Mouse (Mus musculus) forebrain, embryonic 13.5 days (tissue): ENCODE measurements around the gene Lpp. TPM values are rescaled to one million over a fixed set of nuclear protein-coding genes. Genes with fewer than 3 reads are reported as not detected.
A peak's percentile ranks its signal among the peaks of the same experiment; 100 is the strongest.

ENCODE experiments used
- ATAC-seq: fragments of 200-750 bp; cut with Nextera tagmentation; 2 replicates; pipeline ENCODE4 v1.8.0; 2017
- H3K27ac ChIP-seq: fragments of 300-500 bp; sonication (generic); 2 replicates; pipeline ENCODE4 v1.5.1; 2015; ENCODE audit warnings: inconsistent platforms, mild to moderate bottlenecking, moderate library complexity
- H3K27me3 ChIP-seq: fragments of 300-500 bp; sonication (generic); 2 replicates; pipeline ENCODE4 v1.6.1; 2015; ENCODE audit warnings: mild to moderate bottlenecking, inconsistent platforms
- H3K36me3 ChIP-seq: fragments of 300-500 bp; sonication (generic); 2 replicates; pipeline ENCODE4 v1.6.1; 2015; ENCODE audit warnings: mild to moderate bottlenecking, inconsistent platforms; ENCODE audit not compliant: poor library complexity, severe bottlenecking
- H3K4me1 ChIP-seq: fragments of 300-500 bp; sonication (generic); 2 replicates; pipeline ENCODE4 v1.6.1; 2015; ENCODE audit warnings: inconsistent platforms
- H3K4me2 ChIP-seq: fragments of 300-500 bp; sonication (generic); 2 replicates; pipeline ENCODE4 v1.6.1; 2015; ENCODE audit warnings: inconsistent platforms, mild to moderate bottlenecking, moderate library complexity
- H3K4me3 ChIP-seq: fragments of 300-500 bp; sonication (generic); 2 replicates; pipeline ENCODE4 v1.5.1; 2015; ENCODE audit warnings: mild to moderate bottlenecking, inconsistent platforms
- H3K9ac ChIP-seq: fragments of 300-500 bp; sonication (generic); 2 replicates; pipeline ENCODE4 v1.6.1; 2015; ENCODE audit warnings: mild to moderate bottlenecking, inconsistent platforms
- H3K9me3 ChIP-seq: fragments of 300-500 bp; sonication (generic); replicated peaks from 2 replicates; pipeline ENCODE4 v1.6.1; 2016; ENCODE audit warnings: inconsistent platforms
- WGBS: fragments of 180-500 bp; shearing (Covaris S2); methylation state at CpG from one replicate; pipeline ENCODE4 v1.1.7; 2015; 5-methylcytosine and 5-hydroxymethylcytosine counted together
- polyA plus RNA-seq: library from polyadenylated mRNA; unstranded; fragments of >200 nt; fragmentation: Nextera tagmentation; extraction: Ambion mirVana; gene quantifications from 2 replicates; pipeline ENCODE4 v1.2.1, GENCODE M21; 2015

The Lpp gene
- polyA plus RNA-seq, 1 experiment from 2014 or later = 9.4 TPM

DNA sequence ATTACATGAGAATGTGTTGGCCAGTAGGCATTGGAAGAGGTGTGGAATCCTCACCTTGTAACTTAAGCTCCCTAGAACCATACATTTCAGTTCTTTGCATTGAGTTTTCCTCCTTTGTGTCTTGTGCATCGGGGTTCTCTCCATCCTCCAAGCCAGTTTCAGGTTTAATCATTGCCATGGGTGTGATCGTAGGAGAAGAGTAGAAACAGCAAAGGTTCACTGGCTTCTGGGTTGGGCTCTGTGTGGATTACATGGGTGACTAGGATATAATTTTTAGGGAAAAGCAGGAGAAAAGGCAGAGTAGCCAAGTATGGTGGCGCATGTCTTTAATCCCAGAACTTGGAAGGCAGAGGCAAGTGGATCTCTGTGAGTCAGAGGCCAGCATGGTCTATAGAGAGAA is 424.1 kb downstream of the Lpp start:
- Histone ChIP-seq H3K4me1 (no peaks in the 10 kb centered on the region), H3K27ac (no peak overlapping the region), H3K27me3 (no peaks in the 10 kb centered on the region), H3K36me3 (no peaks in the 10 kb centered on the region), H3K4me3 (no peak overlapping the region), H3K9ac (no peak overlapping the region), H3K9me3 (no peaks in the 10 kb centered on the region; the same call in 1 of the 2 replicates), H3K4me2 (no peak overlapping the region)
- ATAC-seq = no peak
- WGBS = 94% methylated on average over 3 of the region's 3 CpGs

GRCm38 (mm10) chr16:24819127-24819526 is 425.8 kb downstream of the Lpp start:
- WGBS = 65% methylated on average over 4 of the region's 4 CpGs
- H3K36me3 ChIP-seq = no peaks in the 10 kb centered on the region
- no peaks in the 10 kb centered on the region for H3K27me3 ChIP-seq
- no peak overlapping the region for H3K4me3 ChIP-seq
- ATAC-seq = peak; percentile 16; the same call in 1 of the 2 replicates
- H3K4me2 ChIP-seq = no peak overlapping the region
- H3K4me1 ChIP-seq = no peaks in the 10 kb centered on the region
- H3K27ac ChIP-seq = peak overlapping the region; percentile 31; the same call in 1 of the 2 replicates
- no peak overlapping the region for H3K9ac ChIP-seq
- no peaks in the 10 kb centered on the region; the same call in 1 of the 2 replicates for H3K9me3 ChIP-seq

DNA sequence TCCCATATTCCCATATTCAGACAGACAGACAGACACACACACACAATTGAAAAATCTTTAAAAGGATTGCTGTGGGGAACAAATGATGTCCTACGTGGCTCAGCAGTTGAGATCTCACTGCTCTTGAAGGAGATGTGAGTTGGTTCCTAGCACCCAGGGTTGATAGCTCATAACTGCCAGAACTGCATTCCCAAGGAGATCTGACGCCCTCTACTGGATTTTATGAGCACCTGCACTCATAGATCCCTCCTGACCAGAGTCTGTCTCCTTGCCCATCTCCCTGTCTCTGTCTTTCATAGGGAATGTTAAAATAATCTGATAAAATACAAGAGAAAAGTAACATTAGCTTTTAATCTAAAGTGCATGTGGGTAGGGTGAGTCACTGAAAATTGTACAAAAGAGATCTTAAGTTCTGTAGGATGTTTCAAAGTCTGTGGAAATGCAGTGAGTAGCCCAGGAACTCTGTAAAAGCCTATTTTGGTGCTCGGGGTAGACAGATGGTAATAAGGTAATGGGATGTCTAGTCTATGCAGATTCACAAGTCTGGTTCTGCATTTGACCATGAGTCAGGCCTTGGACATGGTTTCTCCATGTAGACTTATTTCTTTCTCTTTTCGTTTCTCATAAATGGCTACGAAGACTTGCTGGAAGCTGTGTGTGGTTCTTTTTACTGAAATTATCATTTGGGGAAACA is 429.0 kb downstream of the Lpp start:
- H3K4me3 ChIP-seq = no peak overlapping the region
- H3K27me3 ChIP-seq = no peaks in the 10 kb centered on the region
- ATAC-seq = no peak
- H3K4me1 ChIP-seq = no peaks in the 10 kb centered on the region
- no peaks in the 10 kb centered on the region; the same call in 1 of the 2 replicates for H3K9me3 ChIP-seq
- H3K27ac ChIP-seq = no peak overlapping the region
- H3K9ac ChIP-seq = no peak overlapping the region
- no peak overlapping the region for H3K4me2 ChIP-seq
- WGBS = 87% methylated on average over 5 of the region's 5 CpGs
- H3K36me3 ChIP-seq = no peaks in the 10 kb centered on the region

DNA sequence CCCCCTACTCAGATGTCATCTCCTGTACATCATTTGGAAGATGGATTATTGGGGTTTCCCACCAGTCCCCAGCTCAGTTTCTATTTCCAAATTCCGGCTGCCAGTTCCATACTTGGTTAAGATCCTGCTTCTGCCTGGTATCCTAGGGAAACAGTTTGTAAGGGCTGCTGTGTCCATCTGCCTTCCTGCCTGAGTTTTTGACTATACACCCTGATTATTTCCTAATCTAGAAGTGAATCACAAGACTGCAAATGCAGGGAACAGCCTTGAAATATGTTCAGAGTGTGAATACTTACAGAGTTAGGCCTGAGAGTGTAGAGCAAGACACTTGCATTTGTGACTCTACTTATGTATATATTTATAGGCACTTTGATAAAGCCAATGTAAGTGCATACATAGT is 429.6 kb downstream of the Lpp start:
- Histone ChIP-seq H3K9me3 (no peaks in the 10 kb centered on the region; the same call in 1 of the 2 replicates), H3K27me3 (no peaks in the 10 kb centered on the region), H3K4me1 (no peaks in the 10 kb centered on the region), H3K27ac (no peak overlapping the region), H3K4me2 (no peak overlapping the region), H3K36me3 (no peaks in the 10 kb centered on the region), H3K9ac (no peak overlapping the region), H3K4me3 (no peak overlapping the region)
- WGBS = 100% methylated on average over 1 of the region's 1 CpGs
- no peak for ATAC-seq

DNA sequence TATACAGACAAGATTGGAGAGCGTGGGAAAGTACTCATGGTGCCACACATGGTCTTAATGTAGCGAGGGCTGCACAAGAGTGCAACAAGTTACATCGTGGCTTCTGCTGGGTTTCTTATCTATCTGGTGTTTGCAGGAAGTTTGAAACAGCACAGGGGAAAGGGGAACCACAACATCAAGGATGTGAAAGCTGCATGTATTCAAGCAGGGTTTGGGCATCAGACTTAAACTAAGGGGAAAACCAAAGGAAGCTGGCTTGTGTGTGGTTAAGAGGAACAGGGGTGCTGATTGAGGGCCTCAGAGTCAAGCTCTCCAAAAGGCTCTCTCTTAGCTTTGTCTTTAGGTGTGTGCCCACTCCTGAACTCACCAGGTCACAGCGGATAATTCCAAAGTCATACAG is 433.1 kb downstream of the Lpp start:
- H3K27ac ChIP-seq = no peak overlapping the region
- H3K4me1 ChIP-seq = no peaks in the 10 kb centered on the region
- no peaks in the 10 kb centered on the region for H3K36me3 ChIP-seq
- WGBS = 95% methylated on average over 4 of the region's 4 CpGs
- no peaks in the 10 kb centered on the region for H3K27me3 ChIP-seq
- H3K9me3 ChIP-seq = no peaks in the 10 kb centered on the region; the same call in 1 of the 2 replicates
- H3K4me2 ChIP-seq = no peak overlapping the region
- no peak overlapping the region for H3K9ac ChIP-seq
- H3K4me3 ChIP-seq = no peak overlapping the region
- no peak for ATAC-seq

DNA sequence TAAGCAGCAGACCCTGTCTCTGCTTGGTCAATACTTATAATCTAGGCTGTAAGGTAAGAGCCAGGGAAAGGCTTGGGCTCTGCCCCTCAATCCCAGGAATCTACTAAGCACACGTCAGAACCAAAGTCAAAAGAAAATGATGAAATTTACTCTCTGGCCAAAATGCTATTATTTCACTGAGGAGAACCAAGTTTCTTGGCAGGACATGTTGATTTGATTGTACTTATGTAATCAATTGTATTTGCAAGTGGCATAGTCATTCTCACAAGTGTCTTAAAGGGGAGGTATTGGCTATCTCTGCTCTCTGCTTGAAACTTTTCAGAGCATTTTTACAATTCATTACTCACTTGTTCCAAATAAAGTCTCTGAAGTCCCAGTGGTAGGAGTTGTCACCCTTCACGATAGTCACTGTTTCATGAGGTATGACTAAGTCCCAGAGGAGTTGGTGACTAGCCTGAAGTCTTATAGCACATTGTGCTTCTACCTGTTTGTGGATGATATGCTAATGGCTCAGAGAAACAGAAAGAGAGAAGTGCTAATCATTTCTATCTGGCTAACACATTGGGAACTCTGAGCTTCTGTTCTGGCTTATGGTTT is 435.0 kb downstream of the Lpp start:
- 81% methylated on average over 2 of the region's 2 CpGs for WGBS
- Histone ChIP-seq H3K4me3 (no peak overlapping the region), H3K36me3 (no peaks in the 10 kb centered on the region), H3K9me3 (no peaks in the 10 kb centered on the region), H3K4me1 (no peaks in the 10 kb centered on the region), H3K27ac (no peak overlapping the region), H3K4me2 (no peak overlapping the region), H3K9ac (no peak overlapping the region), H3K27me3 (no peaks in the 10 kb centered on the region)
- ATAC-seq = no peak

DNA sequence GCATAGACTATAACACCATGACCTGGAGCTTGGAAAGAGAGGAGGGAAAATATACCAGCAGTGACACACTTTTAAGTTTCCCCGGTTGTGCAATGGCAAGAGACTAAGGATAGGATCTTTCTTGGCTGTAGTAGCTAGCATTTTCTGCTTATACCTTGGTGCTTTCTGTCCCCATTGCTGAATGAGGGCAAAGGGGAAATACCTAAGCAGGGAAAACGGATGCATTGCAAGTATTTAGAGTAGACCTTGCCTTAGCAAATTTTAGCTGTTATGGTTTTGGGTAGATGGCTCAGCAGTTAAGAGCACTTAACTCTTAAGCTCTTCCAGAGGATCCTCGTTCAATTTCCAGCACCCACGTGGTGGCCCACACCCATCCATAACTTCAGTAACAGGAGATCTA is 436.6 kb downstream of the Lpp start:
- Histone ChIP-seq H3K4me3 (no peak overlapping the region), H3K9me3 (no peaks in the 10 kb centered on the region), H3K4me2 (no peak overlapping the region), H3K4me1 (no peaks in the 10 kb centered on the region), H3K27me3 (no peaks in the 10 kb centered on the region), H3K36me3 (no peaks in the 10 kb centered on the region), H3K9ac (no peak overlapping the region), H3K27ac (no peak overlapping the region)
- WGBS = 90% methylated on average over 4 of the region's 4 CpGs
- no peak for ATAC-seq

GRCm38 (mm10) chr16:24830939-24831338 is 437.6 kb downstream of the Lpp start:
- Histone ChIP-seq H3K4me3 (no peak overlapping the region), H3K4me1 (no peaks in the 10 kb centered on the region), H3K4me2 (no peak overlapping the region), H3K27ac (no peak overlapping the region), H3K36me3 (no peaks in the 10 kb centered on the region), H3K27me3 (no peaks in the 10 kb centered on the region), H3K9ac (no peak overlapping the region), H3K9me3 (no peaks in the 10 kb centered on the region)
- ATAC-seq = no peak
- 65% methylated on average over 7 of the region's 7 CpGs for WGBS

GRCm38 (mm10) chr16:24833221-24833620 is 439.9 kb downstream of the Lpp start:
- H3K27ac ChIP-seq = no peak overlapping the region
- no peak overlapping the region for H3K4me3 ChIP-seq
- H3K36me3 ChIP-seq = no peaks in the 10 kb centered on the region
- WGBS = 90% methylated on average over 8 of the region's 8 CpGs
- no peak for ATAC-seq
- no peaks in the 10 kb centered on the region for H3K9me3 ChIP-seq
- no peaks in the 10 kb centered on the region for H3K4me1 ChIP-seq
- no peaks in the 10 kb centered on the region for H3K27me3 ChIP-seq
- H3K4me2 ChIP-seq = no peak overlapping the region
- no peak overlapping the region for H3K9ac ChIP-seq

- WGBS = 92% methylated on average over 9 of the region's 9 CpGs
- Histone ChIP-seq H3K4me2 (no peak overlapping the region), H3K36me3 (no peaks in the 10 kb centered on the region), H3K9ac (no peak overlapping the region), H3K27me3 (no peaks in the 10 kb centered on the region), H3K4me1 (no peaks in the 10 kb centered on the region), H3K4me3 (no peak overlapping the region), H3K9me3 (no peaks in the 10 kb centered on the region), H3K27ac (no peak overlapping the region)
- ATAC-seq = 0 out of 2 replicates have a peak, but pooled peaks have one; percentile 38
These were observed 441.2 kb downstream of the Lpp start for GRCm38 (mm10) chr16:24834536-24834935.

DNA sequence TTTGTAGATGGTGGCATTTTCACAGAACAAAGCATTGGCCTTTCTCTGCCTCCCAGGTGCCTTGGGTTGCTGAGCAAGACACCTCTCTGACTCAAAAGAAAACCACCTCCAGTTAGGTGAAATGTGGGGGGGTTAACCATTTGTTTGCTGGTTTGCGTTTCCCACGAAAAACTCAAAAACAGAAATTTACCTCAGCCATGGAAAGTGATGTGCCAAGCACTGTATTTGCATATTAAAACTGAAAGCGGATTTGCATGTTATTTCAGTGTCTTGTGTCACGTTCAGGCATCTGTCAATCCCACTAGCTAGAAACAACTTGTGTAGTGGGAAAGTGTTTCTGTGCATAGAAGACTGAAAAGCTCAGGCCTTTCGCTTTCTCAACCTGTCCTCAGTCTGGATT is 443.2 kb downstream of the Lpp start:
- no peak overlapping the region for H3K4me2 ChIP-seq
- H3K27ac ChIP-seq = no peak overlapping the region
- no peaks in the 10 kb centered on the region for H3K9me3 ChIP-seq
- no peak for ATAC-seq
- H3K36me3 ChIP-seq = no peaks in the 10 kb centered on the region
- no peak overlapping the region for H3K4me3 ChIP-seq
- no peaks in the 10 kb centered on the region for H3K27me3 ChIP-seq
- H3K9ac ChIP-seq = no peak overlapping the region
- H3K4me1 ChIP-seq = no peaks in the 10 kb centered on the region
- 75% methylated on average over 5 of the region's 5 CpGs for WGBS

DNA sequence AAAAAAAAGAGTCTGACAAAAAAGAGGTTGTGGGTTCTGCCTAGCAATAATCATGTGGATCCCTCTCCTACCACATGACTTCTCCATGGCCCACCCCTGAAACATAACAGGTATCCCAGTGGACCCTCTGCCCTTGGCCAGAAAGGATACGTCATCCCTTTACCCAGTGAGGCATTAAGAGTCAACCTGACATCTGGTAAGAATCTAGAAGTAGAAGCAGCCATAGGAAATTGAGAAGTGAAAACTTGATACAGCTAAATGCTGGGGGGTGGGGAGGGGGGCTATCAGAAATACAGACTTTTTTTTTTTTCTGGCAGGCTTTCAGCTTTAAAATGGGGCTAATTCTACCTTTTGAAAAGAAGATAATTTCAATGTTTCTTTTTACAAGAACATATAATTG is 445.7 kb downstream of the Lpp start:
- no peaks in the 10 kb centered on the region for H3K36me3 ChIP-seq
- no peaks in the 10 kb centered on the region for H3K9me3 ChIP-seq
- no peak for ATAC-seq
- no peaks in the 10 kb centered on the region for H3K4me1 ChIP-seq
- WGBS = 91% methylated on average over 1 of the region's 1 CpGs
- H3K4me2 ChIP-seq = no peak overlapping the region
- no peak overlapping the region for H3K4me3 ChIP-seq
- no peaks in the 10 kb centered on the region for H3K27me3 ChIP-seq
- H3K9ac ChIP-seq = no peak overlapping the region
- H3K27ac ChIP-seq = no peak overlapping the region

DNA sequence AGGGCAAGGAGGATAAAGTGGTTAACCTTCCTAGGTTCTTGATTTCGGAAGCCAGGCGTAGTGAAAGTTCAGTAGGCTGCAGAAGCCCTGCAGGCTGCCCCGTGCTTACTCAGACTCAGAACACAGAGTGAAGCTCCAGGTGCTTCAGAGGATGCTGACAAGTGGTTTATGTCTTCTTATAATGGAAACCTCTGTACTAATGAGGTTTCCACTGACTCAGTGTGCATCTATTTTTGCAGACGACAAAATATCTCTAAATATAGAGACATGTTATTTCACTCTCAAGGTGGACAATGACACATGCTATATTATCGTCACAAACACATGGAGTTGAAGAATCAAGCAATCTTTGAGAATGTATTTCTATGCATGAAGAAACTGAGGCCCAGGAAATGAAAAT is 446.8 kb downstream of the Lpp start:
- 93% methylated on average over 5 of the region's 5 CpGs for WGBS
- no peak for ATAC-seq

More for the DNA sequence above, 446.8 kb downstream of the Lpp start:
- H3K27me3 ChIP-seq = no peaks in the 10 kb centered on the region
- no peak overlapping the region for H3K27ac ChIP-seq
- no peak overlapping the region for H3K9ac ChIP-seq
- no peaks in the 10 kb centered on the region for H3K9me3 ChIP-seq
- no peaks in the 10 kb centered on the region for H3K36me3 ChIP-seq
- no peak overlapping the region for H3K4me3 ChIP-seq
- no peak overlapping the region for H3K4me2 ChIP-seq
- no peaks in the 10 kb centered on the region for H3K4me1 ChIP-seq
